In genomic region chr3:84450651-84451050, GRCm38 (mm10) we compare ENCODE assay signal across 27 mouse cellular contexts. TPM values are rescaled to one million over a fixed set of nuclear protein-coding genes. Genes with fewer than 3 reads are reported as not detected.
DNase-seq lines count a peak whose midpoint lies in the region; ATAC-seq and TF ChIP-seq lines count a peak whose summit lies in the region.
"Had no signal": no experiment of that assay in that cellular context is flagged by ENCODE, and none has a peak within 500 bp of the region (broad histone marks: within the 10 kb centered on the region; RNA-seq: fewer than 3 reads in every experiment).

No protein-coding gene starts in this region.

- H3K27me3 ChIP-seq in liver, embryonic 13.5 days, result peaks cover 20% of the 10 kb centered on the region
- no peaks in the 10 kb centered on the region for H3K27me3 ChIP-seq in liver, postnatal 0 days (ENCODE audit: insufficient read depth, low read length)
- H3K27me3 ChIP-seq: embryonic facial prominence, embryonic 12.5 days; hindbrain, embryonic 15.5 days; limb, embryonic 13.5 days; midbrain, embryonic 15.5 days; neural tube, embryonic 13.5 days had no signal

- H3K4me3 ChIP-seq in liver, embryonic 13.5 days (replicated peaks), result no peak overlapping the region
- H3K4me3 ChIP-seq in liver, postnatal 0 days (ENCODE audit: low read depth, low read length), result no peak overlapping the region
- H3K4me3 ChIP-seq: embryonic facial prominence, embryonic 12.5 days; erythroblast, embryonic 14.5 days; forebrain, embryonic 12.5 days; hindbrain, embryonic 15.5 days; limb, embryonic 13.5 days; midbrain, embryonic 15.5 days; myocyte; neural tube, embryonic 13.5 days had no signal

- peaks cover 47% of the 10 kb centered on the region for H3K4me1 ChIP-seq in liver, embryonic 13.5 days (replicated peaks)
- peaks cover 15% of the 10 kb centered on the region for H3K4me1 ChIP-seq in liver, postnatal 0 days (ENCODE audit: insufficient read depth)
- H3K4me1 ChIP-seq: hindbrain, embryonic 15.5 days; midbrain, embryonic 15.5 days had no signal

- no peak overlapping the region; the same call in 1 of the 2 replicates for H3K9ac ChIP-seq in liver, embryonic 13.5 days
- no peak overlapping the region for H3K9ac ChIP-seq in liver, postnatal 0 days (replicated peaks)
- H3K9ac ChIP-seq: embryonic facial prominence, embryonic 12.5 days; forebrain, embryonic 12.5 days; hindbrain, embryonic 15.5 days; limb, embryonic 13.5 days; midbrain, embryonic 15.5 days; neural tube, embryonic 13.5 days had no signal

- 58% methylated on average over 3 of the region's 3 CpGs for WGBS in liver, embryonic 13.5 days (ENCODE audit: insufficient replicate concordance)
- WGBS in liver, postnatal 0 days (ENCODE audit: insufficient replicate concordance), result 71% methylated on average over 3 of the region's 3 CpGs

- 0 out of 2 replicates have a peak, but pooled peaks have one; percentile 28 for ATAC-seq in liver, embryonic 13.5 days (ENCODE audit: low read depth)
- ATAC-seq in liver, postnatal 0 days, result peak; percentile 37
- ATAC-seq: intestine, postnatal 0 days; midbrain, embryonic 15.5 days had no signal

- H3K4me2 ChIP-seq in liver, embryonic 13.5 days, result no peak overlapping the region
- no peak overlapping the region for H3K4me2 ChIP-seq in liver, postnatal 0 days (ENCODE audit: low read depth, low read length)
- H3K4me2 ChIP-seq: embryonic facial prominence, embryonic 12.5 days; forebrain, embryonic 12.5 days; heart, embryonic 11.5 days; hindbrain, embryonic 15.5 days; limb, embryonic 13.5 days; midbrain, embryonic 15.5 days; neural tube, embryonic 13.5 days had no signal

- intact Hi-C loops in left cerebral cortex, postnatal 25 days (cut with DNase I), result no loop called here

- no peak for TF ChIP-seq EP300 in liver, postnatal 0 days (IDR thresholded peaks at IDR 0.05; ENCODE audit: low read depth)

- H3K9me3 ChIP-seq in liver, embryonic 13.5 days (replicated peaks), result no peaks in the 10 kb centered on the region
- no peaks in the 10 kb centered on the region for H3K9me3 ChIP-seq in liver, postnatal 0 days (ENCODE audit: low read length)
- H3K9me3 ChIP-seq: embryonic facial prominence, embryonic 12.5 days; forebrain, embryonic 12.5 days; hindbrain, embryonic 15.5 days; limb, embryonic 13.5 days; midbrain, embryonic 15.5 days; neural tube, embryonic 13.5 days had no signal

- DNase-seq in liver, embryonic 13.5 days, result no peak
- DNase-seq in liver, result no peak
- peak; percentile 79 for DNase-seq in 3T3-L1 (ENCODE audit: low read depth, low spot score)
- DNase-seq in Muller cell, postnatal 12 days (ENCODE audit: inconsistent ontology term), result peak; percentile 59
- DNase-seq in liver, postnatal 0 days, result no peak
- no peak for DNase-seq in left cerebral cortex, postnatal 25 days (ENCODE audit: low spot score in 2 of 2)
- no peak for DNase-seq in urinary bladder, adult 2 months (ENCODE audit: low spot score)
- DNase-seq: adrenal gland, adult 2 months; B cell, adult 2 months; cerebellum, adult 18-20 months; heart, adult 11 months; kidney, postnatal 36 days; lung, adult 18-20 months; lung, postnatal 4 days; right cerebral cortex, postnatal 25 days; spleen, adult 18-20 months; thymus, postnatal 36 days had no signal

- peaks cover 93% of the 10 kb centered on the region for H3K36me3 ChIP-seq in liver, embryonic 13.5 days
- H3K36me3 ChIP-seq in liver, postnatal 0 days (replicated peaks; ENCODE audit: insufficient read depth, low read length), result peaks cover 64% of the 10 kb centered on the region
- H3K36me3 ChIP-seq: embryonic facial prominence, embryonic 12.5 days; forebrain, embryonic 12.5 days; hindbrain, embryonic 15.5 days; limb, embryonic 13.5 days; midbrain, embryonic 15.5 days had no signal

- 0 out of 2 replicates have a peak overlapping the region, but pooled peaks have one; percentile 10 for H3K27ac ChIP-seq in liver, embryonic 13.5 days
- no peak overlapping the region for H3K27ac ChIP-seq in liver, postnatal 0 days (ENCODE audit: low read depth)
- H3K27ac ChIP-seq: embryonic facial prominence, embryonic 12.5 days; forebrain, embryonic 12.5 days; hindbrain, embryonic 15.5 days; limb, embryonic 13.5 days; midbrain, embryonic 15.5 days; neural tube, embryonic 13.5 days had no signal

- TF ChIP-seq CTCF in liver, postnatal 0 days (IDR thresholded peaks at IDR 0.05; ENCODE audit: low read depth), result no peak

RNA-seq across cellular contexts. Expression of gene Fhdc1, which starts 29.6 kb away (rescaled TPM):
- 30.2 and 30.9 TPM in 2 replicates for polyA plus RNA-seq in liver, embryonic 13.5 days (2015; fragmentation: Nextera tagmentation; extraction: Ambion mirVana)
- polyA plus RNA-seq in liver, postnatal 0 days (2015; fragmentation: Nextera tagmentation; extraction: Ambion mirVana), result 16.8 and 19.1 TPM in 2 replicates
- 1 to 10 TPM; 3.7 to 4.0 TPM for total RNA-seq in left cerebral cortex, postnatal 25 days (2021)
- 10.5 and 13.5 TPM in 2 replicates for polyA plus RNA-seq in urinary bladder, adult 2 months (2012; rRNA removed)

Comparison
In these comparisons a context has a peak if more than half of its experiments do, and no peak if none do; other contexts are left out.
1. DNase-seq: peak in 3T3-L1 (single experiment) and Muller cell, postnatal 12 days (single experiment); none in liver, embryonic 13.5 days (single experiment), liver (single experiment), liver, postnatal 0 days (single experiment), left cerebral cortex, postnatal 25 days (0 of 2) and urinary bladder, adult 2 months (single experiment).